Mouse (Mus musculus) activated CD4-positive, CD25-positive, alpha-beta regulatory T cell, adult 9 weeks (primary cell): ENCODE measurements around the gene Cd99l2. TPM values are rescaled to one million over a fixed set of nuclear protein-coding genes. Genes with fewer than 3 reads are reported as not detected.

Experiments
- polyA plus RNA-seq: library from polyadenylated mRNA; unstranded; fragments of 100-300 nt; shearing (Covaris generic); gene quantifications from one replicate; pipeline ENCODE4 v1.2.1, GENCODE M21; 2017

Gene Cd99l2
- 27.2 TPM for polyA plus RNA-seq

GRCm38 (mm10) chrX:71492634-71493278 lies at the start of gene Cd99l2:
Cd99l2 (minus strand) TSS chrX:71492849.

Other genes starting within 250 kb of the Cd99l2 start
- 8.4 TPM for gene Mtmr1, start 128.1 kb downstream of the Cd99l2 start, polyA plus RNA-seq
- 22.1 TPM for gene Hmgb3, start 63.1 kb upstream of the Cd99l2 start, polyA plus RNA-seq
- not detected for gene Gpr50, start 170.8 kb upstream of the Cd99l2 start, polyA plus RNA-seq